Mouse (Mus musculus) liver, embryonic 15.5 days (tissue): ENCODE data around the gene Zmym6. TPM values are rescaled to one million over a fixed set of nuclear protein-coding genes. Genes with fewer than 3 reads are reported as not detected.

Experiments used
- ATAC-seq: fragments of 200-750 bp; cut with Nextera tagmentation; 2 replicates; pipeline ENCODE4 v1.8.0; 2017; ENCODE audit warnings: moderate number of reproducible peaks, mild to moderate bottlenecking, moderate library complexity; ENCODE audit not compliant: insufficient read depth
- H3K27ac ChIP-seq: fragments of 300-500 bp; sonication (generic); replicated peaks from 2 replicates; pipeline ENCODE4 v1.5.1; 2015; ENCODE audit warnings: mild to moderate bottlenecking, inconsistent platforms
- H3K27me3 ChIP-seq: fragments of 300-500 bp; sonication (generic); 2 replicates; pipeline ENCODE4 v1.6.1; 2015; ENCODE audit warnings: mild to moderate bottlenecking, inconsistent platforms
- H3K36me3 ChIP-seq: fragments of 300-500 bp; sonication (generic); replicated peaks from 2 replicates; pipeline ENCODE4 v1.6.1; 2015; ENCODE audit warnings: moderate library complexity, mild to moderate bottlenecking, inconsistent platforms
- H3K4me1 ChIP-seq: fragments of 300-500 bp; sonication (generic); replicated peaks from 2 replicates; pipeline ENCODE4 v1.6.1; 2015; ENCODE audit warnings: inconsistent platforms
- H3K4me2 ChIP-seq: fragments of 300-500 bp; sonication (generic); 2 replicates; pipeline ENCODE4 v1.6.1; 2015; ENCODE audit warnings: moderate library complexity, mild to moderate bottlenecking, inconsistent platforms
- H3K4me3 ChIP-seq: fragments of 300-500 bp; sonication (generic); replicated peaks from 2 replicates; pipeline ENCODE4 v1.5.1; 2015; ENCODE audit warnings: mild to moderate bottlenecking, inconsistent platforms
- H3K9ac ChIP-seq: fragments of 300-500 bp; sonication (generic); 2 replicates; pipeline ENCODE4 v1.6.1; 2015; ENCODE audit warnings: moderate library complexity, mild to moderate bottlenecking, inconsistent platforms
- H3K9me3 ChIP-seq: fragments of 300-500 bp; sonication (generic); replicated peaks from 2 replicates; pipeline ENCODE4 v1.6.1; 2016; ENCODE audit warnings: inconsistent platforms
- WGBS: fragments of 180-500 bp; shearing (Covaris S2); methylation state at CpG from one replicate; pipeline ENCODE4 v1.1.7; 2015; ENCODE audit warnings: mixed read lengths; ENCODE audit not compliant: insufficient replicate concordance; 5-methylcytosine and 5-hydroxymethylcytosine counted together
- polyA plus RNA-seq: library from polyadenylated mRNA; unstranded; fragments of >200 nt; fragmentation: Nextera tagmentation; extraction: Ambion mirVana; gene quantifications from 2 replicates; pipeline ENCODE4 v1.2.1, GENCODE M21; 2015

Gene Zmym6
- polyA plus RNA-seq, 1 experiment from 2014 or later = 2.8 TPM

DNA sequence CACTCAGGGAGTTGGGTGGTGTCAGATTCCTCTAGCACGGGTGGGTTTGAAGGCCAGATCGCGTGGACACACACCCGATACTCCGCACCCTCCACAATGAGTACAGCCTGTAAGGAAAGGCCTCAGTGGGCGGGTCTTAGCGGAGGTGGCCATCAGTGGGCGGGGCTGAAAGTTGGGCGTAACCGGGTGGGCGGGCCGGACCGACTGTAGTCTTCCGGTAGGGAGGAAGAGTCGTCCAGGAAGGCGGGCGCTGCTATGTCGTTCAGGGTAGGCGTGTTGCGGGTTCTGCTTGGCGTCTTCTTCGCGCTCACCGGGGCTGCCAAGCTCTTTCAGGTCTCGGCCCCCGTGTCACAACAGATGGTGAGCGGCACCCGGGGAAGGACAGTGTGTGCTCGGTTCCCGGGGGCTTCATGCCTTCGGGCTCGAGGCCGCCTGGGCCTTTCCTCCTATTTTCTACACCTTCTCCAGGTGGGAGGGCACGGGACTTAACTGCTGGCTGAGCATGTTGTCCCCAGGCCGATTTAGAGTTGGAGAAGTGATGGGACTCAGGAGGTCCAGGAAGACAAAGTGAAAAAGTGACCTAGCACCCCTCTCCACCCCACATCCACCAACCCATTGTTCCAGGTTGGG lies 48.8 kb downstream of the Zmym6 start:
- peak overlapping the region; percentile 67 for H3K4me3 ChIP-seq
- ATAC-seq = peak; percentile 95
- under 1% methylated on average over 35 of the region's 35 CpGs for WGBS
- H3K27ac ChIP-seq = peak overlapping the region; percentile 57
- peaks cover 17% of the 10 kb centered on the region for H3K4me1 ChIP-seq
- no peaks in the 10 kb centered on the region for H3K9me3 ChIP-seq
- H3K9ac ChIP-seq = peak overlapping the region; percentile 64
- H3K36me3 ChIP-seq = no peaks in the 10 kb centered on the region
- H3K27me3 ChIP-seq = no peaks in the 10 kb centered on the region
- H3K4me2 ChIP-seq = peak overlapping the region; percentile 90

DNA sequence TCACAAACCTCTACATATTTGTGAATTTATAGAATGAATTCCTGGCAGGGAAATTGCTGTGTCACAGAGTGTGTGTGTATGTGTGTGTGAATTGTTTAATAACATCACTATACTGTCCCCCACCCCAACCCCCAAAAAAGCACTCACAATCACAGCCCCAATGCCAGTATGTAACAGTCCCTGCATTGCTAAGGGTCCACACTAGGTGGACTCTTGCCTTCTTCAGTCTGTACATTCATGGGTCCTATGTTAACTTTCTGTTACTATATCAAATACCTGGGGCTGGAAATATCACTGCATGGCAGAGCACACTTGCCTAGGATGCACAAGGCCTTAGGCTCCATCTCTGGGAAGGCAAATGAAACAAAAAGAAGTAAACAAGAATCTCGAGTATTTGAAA lies 57.5 kb downstream of the Zmym6 start:
- Histone ChIP-seq H3K4me1 (no peaks in the 10 kb centered on the region), H3K27ac (no peak overlapping the region), H3K4me3 (no peak overlapping the region), H3K27me3 (no peaks in the 10 kb centered on the region), H3K9me3 (no peaks in the 10 kb centered on the region), H3K9ac (no peak overlapping the region), H3K4me2 (no peak overlapping the region), H3K36me3 (no peaks in the 10 kb centered on the region)
- 24% methylated on average over 1 of the region's 1 CpGs for WGBS
- no peak for ATAC-seq

DNA sequence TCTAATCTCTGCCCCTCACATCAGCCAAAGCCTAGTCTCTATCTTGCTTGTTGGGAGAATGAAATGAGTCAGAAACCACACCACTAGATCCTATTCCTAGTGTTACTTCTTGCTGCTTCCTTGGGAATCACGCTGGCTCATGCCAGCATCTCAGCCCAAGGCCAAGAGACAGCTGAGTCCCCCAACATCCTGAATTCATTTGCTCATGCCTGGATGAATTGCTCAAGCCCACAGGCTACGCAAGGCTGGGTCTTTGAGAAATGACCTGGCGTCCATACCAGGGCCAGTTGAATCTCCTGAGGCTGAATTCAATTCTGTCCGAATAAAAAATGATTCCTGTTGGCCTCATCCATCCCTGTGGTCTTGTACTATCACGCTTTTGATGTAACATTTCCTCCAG lies 60.4 kb downstream of the Zmym6 start:
- no peaks in the 10 kb centered on the region for H3K36me3 ChIP-seq
- 57% methylated on average over 5 of the region's 5 CpGs for WGBS
- no peaks in the 10 kb centered on the region for H3K4me1 ChIP-seq
- H3K27ac ChIP-seq = no peak overlapping the region
- no peaks in the 10 kb centered on the region for H3K9me3 ChIP-seq
- no peak overlapping the region for H3K4me2 ChIP-seq
- ATAC-seq = no peak
- no peaks in the 10 kb centered on the region for H3K27me3 ChIP-seq
- no peak overlapping the region for H3K9ac ChIP-seq
- no peak overlapping the region for H3K4me3 ChIP-seq

DNA sequence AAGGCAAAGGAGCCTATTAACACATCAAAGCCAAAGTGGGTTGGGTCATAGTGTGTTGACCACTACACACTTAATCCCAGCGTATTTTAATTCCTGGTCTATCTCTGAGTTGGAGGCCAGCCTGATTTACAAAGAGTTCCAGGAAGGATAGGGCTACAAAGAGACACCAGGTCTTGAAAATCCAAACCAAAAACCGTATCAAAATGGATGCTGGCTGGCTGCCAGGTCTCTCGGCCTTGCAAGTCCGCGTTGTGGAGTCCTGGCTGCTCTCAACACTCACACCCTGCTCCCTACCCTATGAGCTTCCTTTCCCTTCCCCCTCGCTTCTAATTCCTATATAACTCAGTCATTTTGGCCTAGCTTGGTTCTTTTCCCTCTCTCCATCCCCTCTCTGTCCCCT lies 61.3 kb downstream of the Zmym6 start:
- H3K9me3 ChIP-seq = no peaks in the 10 kb centered on the region
- H3K4me1 ChIP-seq = no peaks in the 10 kb centered on the region
- no peak overlapping the region for H3K27ac ChIP-seq
- ATAC-seq = no peak
- no peaks in the 10 kb centered on the region for H3K27me3 ChIP-seq
- H3K9ac ChIP-seq = no peak overlapping the region
- H3K4me2 ChIP-seq = no peak overlapping the region
- no peak overlapping the region for H3K4me3 ChIP-seq
- WGBS = 58% methylated on average over 6 of the region's 6 CpGs
- H3K36me3 ChIP-seq = no peaks in the 10 kb centered on the region

DNA sequence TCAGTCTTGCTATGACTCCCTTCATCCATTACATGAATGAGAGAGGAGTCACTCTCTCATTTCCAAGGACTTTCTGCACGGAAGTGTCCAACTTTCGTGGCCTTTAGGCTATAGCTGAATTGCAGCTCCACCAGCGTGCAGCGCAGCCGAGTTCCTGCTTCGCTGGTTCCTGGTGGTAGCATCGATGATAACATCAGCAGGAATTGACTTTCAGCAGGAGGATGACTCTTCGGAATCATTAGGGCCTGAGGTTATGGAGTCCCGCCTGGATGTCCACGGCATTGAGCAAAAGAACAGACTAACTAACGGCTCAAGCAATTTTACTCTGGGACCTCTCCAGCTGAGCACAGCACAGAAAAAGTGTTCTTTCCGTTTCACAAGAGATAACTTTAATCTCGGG lies 72.8 kb downstream of the Zmym6 start:
- Histone ChIP-seq H3K4me3 (no peak overlapping the region), H3K9ac (no peak overlapping the region), H3K9me3 (no peaks in the 10 kb centered on the region), H3K4me1 (no peaks in the 10 kb centered on the region), H3K27ac (no peak overlapping the region), H3K4me2 (no peak overlapping the region), H3K27me3 (no peaks in the 10 kb centered on the region; the same call in 1 of the 2 replicates), H3K36me3 (no peaks in the 10 kb centered on the region)
- WGBS = 65% methylated on average over 13 of the region's 13 CpGs
- no peak for ATAC-seq

DNA sequence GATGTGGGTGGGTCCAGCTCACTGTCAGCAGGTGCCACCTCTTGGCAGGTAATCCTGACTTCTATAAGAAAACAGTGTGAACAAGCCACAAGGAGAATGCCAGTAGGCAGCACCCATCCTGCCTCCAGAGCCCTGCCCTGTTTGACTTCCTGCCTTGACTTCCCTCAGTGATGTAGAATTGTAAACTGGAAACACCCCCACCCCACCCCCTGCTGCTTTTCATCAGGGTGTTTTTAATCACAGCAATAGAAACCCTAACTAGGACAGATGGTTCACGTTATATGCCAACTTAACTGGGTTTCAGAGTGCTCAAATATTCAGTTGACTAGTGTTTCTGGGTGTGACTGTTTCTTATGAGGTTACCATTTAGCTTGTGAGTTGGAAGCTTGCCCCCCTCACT lies 76.2 kb downstream of the Zmym6 start:
- WGBS = 49% methylated on average over 1 of the region's 1 CpGs
- H3K4me3 ChIP-seq = no peak overlapping the region
- no peak overlapping the region for H3K9ac ChIP-seq
- no peaks in the 10 kb centered on the region; the same call in 1 of the 2 replicates for H3K27me3 ChIP-seq
- H3K4me2 ChIP-seq = no peak overlapping the region
- no peaks in the 10 kb centered on the region for H3K36me3 ChIP-seq
- no peaks in the 10 kb centered on the region for H3K4me1 ChIP-seq
- H3K9me3 ChIP-seq = no peaks in the 10 kb centered on the region
- no peak for ATAC-seq
- H3K27ac ChIP-seq = no peak overlapping the region

DNA sequence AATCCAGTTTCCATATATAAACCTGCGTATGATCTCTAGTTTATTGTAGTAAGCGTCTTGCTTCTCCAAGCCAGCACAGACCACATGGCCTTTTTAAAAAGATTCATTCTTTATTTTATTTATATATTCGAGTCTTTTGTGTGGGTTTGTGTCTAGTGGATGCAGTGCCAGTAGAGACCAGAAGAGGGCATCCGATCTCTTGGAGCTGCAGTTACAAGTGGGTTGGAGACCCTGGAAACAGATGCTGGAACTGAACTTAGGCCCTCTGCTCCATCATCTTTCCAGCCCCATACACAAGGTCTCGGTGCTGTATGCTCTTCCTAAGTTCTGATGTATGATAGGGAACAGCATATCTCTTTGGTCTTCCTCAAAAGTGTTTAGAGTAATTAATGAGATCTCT lies 78.6 kb downstream of the Zmym6 start:
- Histone ChIP-seq H3K4me2 (no peak overlapping the region), H3K27ac (no peak overlapping the region), H3K27me3 (no peaks in the 10 kb centered on the region), H3K4me1 (no peaks in the 10 kb centered on the region), H3K36me3 (no peaks in the 10 kb centered on the region), H3K4me3 (no peak overlapping the region), H3K9me3 (no peaks in the 10 kb centered on the region), H3K9ac (no peak overlapping the region)
- no peak for ATAC-seq
- WGBS = 41% methylated on average over 5 of the region's 5 CpGs

DNA sequence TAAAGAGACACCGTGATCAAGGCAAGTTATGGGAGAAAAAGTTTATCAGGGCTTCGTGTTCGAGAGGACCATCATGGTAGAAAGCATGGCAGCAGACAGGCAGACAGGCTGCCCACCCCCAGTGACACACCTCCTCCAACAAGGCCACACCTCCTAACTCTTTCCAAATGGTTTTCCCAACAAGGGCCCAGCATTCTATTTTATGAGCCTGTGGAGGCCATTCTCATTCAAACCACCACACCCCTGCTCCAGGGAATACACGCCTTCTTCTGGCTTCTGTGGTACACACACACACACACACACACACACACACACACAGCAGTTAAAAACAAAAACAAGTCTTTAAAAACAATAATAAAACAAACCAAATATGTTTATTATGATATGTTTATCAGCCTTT lies 80.6 kb downstream of the Zmym6 start:
- no peaks in the 10 kb centered on the region for H3K36me3 ChIP-seq
- no peak overlapping the region for H3K4me3 ChIP-seq
- no peak overlapping the region for H3K4me2 ChIP-seq
- no peak overlapping the region for H3K27ac ChIP-seq
- H3K4me1 ChIP-seq = no peaks in the 10 kb centered on the region
- WGBS = 63% methylated on average over 4 of the region's 4 CpGs
- H3K27me3 ChIP-seq = no peaks in the 10 kb centered on the region
- H3K9me3 ChIP-seq = no peaks in the 10 kb centered on the region
- ATAC-seq = no peak
- no peak overlapping the region for H3K9ac ChIP-seq

DNA sequence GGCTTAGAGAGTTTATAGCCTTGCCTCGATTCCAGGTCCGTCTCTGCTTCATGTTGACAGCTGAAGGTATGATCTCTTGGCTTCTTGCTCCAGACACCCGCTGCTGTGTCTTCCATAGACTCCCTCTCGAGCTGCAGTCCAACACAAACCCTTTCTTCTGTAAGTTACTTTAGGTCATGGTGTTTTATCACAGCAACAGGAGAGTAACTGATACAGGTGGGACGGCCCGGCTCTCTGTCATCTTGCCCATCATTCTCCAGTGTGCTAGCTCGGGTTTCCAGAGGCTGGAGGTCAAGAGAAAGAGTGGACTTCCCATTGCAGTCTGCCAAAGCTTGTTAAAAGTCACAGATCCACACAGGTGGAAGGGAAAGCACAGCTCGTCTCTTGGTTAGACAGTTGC lies 86.7 kb downstream of the Zmym6 start:
- 0 out of 2 replicates have a peak, but pooled peaks cover 5% of the 10 kb centered on the region for H3K4me1 ChIP-seq
- ATAC-seq = no peak
- H3K36me3 ChIP-seq = no peaks in the 10 kb centered on the region
- no peaks in the 10 kb centered on the region for H3K9me3 ChIP-seq
- no peak overlapping the region for H3K27ac ChIP-seq
- no peak overlapping the region for H3K4me2 ChIP-seq
- peaks cover 42% of the 10 kb centered on the region for H3K27me3 ChIP-seq
- no peak overlapping the region for H3K9ac ChIP-seq
- WGBS = 50% methylated on average over 8 of the region's 8 CpGs
- no peak overlapping the region for H3K4me3 ChIP-seq

DNA sequence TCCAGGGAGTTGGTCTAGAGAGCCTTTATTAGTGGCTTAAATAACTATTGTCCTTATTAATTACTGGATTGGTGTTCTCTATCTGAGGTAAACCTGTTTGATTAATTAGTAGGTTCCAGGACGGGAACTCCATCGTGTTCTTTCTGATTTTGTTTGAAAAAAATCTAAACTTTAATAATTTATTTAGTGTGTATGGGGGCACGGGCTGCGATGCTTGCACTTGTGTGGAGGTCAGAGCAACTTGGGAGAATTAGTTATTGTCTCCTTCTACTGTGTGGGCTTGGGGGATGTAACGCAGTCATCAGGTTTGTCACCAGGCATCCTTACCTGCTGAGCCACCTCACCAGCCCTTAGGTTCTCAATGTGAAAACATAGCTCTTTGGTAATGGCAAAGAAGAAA lies 89.9 kb downstream of the Zmym6 start:
- Histone ChIP-seq H3K9me3 (no peaks in the 10 kb centered on the region), H3K4me1 (0 out of 2 replicates have a peak, but pooled peaks cover 5% of the 10 kb centered on the region), H3K27me3 (peaks cover 71% of the 10 kb centered on the region), H3K36me3 (no peaks in the 10 kb centered on the region), H3K9ac (no peak overlapping the region), H3K4me3 (no peak overlapping the region), H3K4me2 (no peak overlapping the region), H3K27ac (no peak overlapping the region)
- no peak for ATAC-seq
- WGBS = 58% methylated on average over 5 of the region's 5 CpGs

DNA sequence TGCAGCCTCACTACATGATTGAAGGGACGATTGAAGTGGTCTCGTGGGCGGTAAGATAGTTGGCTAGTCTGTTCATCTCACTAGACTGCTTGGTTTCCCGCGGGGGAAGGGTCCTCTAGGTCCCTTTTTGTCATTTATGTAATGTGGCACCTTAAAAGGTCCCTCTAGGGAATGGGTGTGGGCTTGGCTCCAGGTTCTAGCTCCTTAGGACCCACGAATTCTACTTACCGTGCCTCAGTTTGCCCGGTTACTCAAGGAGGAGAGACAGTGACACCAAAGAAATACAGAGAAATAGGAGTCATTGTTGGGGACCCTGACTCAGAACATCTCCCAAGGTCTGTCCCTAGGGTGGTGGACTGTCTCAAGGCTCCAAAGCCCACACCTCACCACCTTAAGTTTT lies 90.5 kb downstream of the Zmym6 start:
- no peak for ATAC-seq
- Histone ChIP-seq H3K27me3 (peaks cover 76% of the 10 kb centered on the region), H3K27ac (no peak overlapping the region), H3K4me2 (peak overlapping the region; percentile 67), H3K9me3 (no peaks in the 10 kb centered on the region), H3K9ac (no peak overlapping the region), H3K36me3 (no peaks in the 10 kb centered on the region), H3K4me1 (0 out of 2 replicates have a peak, but pooled peaks cover 5% of the 10 kb centered on the region), H3K4me3 (no peak overlapping the region)
- 15% methylated on average over 8 of the region's 8 CpGs for WGBS
